Mouse (Mus musculus) mature B cell (primary cell): ENCODE results near the gene Slc25a24.

Experiments used
- in situ Hi-C: fragments of 300-500 bp; cut with MboI; formaldehyde crosslinking; loops from 2 replicates; pipeline ENCODE4 v1.14.3; 2019

Gene Slc25a24

DNA sequence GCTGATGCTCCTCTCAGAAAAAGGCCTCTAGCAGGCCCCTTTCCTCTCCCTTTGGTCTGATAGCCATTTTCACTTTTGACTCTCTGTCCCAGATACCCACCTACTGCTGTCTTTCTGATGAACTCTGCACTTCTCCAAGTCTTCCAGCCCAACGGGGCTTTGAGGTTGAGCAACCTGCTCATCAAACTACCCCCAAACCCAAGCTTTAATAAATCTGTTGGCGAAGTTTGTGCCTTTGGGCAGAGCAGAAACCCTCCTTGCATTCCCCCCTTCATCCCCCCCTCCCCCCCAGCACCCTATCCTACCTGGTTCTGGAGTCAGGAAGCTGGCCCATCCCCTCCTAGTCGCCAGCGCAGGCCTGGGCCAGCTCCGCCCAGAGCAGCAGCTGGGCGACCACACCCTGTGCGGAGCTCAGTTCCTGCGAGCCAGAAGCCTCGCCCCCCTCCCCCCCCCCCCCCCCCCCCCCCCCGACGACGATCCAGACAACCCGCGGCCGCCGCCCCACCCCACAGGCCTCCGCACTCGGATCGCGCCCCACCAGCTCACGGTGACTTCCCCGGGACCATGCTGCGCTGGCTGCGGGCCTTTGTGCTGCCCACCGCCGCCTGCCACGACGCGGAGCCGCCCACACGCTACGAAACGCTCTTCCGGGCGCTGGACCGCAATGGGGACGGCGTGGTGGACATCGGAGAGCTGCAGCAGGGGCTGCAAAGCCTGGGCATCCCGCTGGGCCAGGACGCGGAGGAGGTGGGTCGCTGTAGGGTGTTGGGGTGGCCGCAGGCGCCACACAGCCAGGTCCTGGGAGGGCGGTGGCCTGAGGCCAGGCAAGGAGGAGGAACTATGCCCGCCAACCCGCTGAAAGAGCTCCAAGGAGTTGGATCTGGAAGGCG, at the start of gene Slc25a24:
TSS of gene Slc25a24 (plus strand) at position 509 of the 890 bp plus-strand sequence.
- in situ Hi-C loops = no loop called here

DNA sequence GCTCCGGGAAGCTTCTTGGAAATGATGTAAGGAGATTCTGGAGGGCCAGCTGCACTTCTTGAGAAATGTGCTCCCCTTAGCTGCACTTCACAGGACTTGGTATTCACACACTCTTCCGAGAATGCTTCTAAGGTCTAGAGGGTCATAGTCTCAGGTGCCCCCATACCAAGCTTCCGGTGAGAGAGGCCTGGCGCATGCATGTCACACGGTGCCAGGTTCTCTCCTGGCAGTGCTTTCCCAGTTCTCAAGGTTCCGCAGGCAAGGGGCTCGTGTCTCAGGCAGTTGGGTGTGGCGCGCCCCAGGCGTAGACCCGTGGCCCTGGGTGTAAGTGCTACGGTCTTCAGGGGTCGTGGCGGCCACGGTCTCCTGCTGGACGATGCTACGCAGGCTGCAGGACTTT, 42.8 kb upstream of the Slc25a24 start, which contains the start of gene Slc25a54:
TSS of gene Slc25a54 (plus strand) at position 301 of the 400 bp plus-strand sequence.
- in situ Hi-C loops = no loop called here

DNA sequence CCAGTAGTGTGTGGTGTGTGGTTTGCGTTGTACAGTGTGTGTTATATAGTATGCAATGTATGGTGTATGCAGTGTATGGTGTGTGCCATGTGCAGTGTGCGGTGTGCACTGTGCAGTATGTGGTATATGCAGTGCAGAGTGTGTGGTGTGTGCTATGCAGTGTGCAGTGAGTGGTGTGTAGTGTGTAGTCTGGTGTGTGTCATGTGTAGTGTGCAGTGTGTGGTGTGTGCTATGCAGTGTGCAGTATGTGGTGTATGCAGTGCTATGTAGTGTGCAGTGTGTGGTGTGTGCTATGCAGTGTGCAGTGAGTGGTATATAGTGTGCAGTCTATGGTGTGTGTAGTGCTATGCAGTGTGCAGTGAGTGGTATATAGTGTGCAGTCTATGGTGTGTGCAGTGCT, 38.5 kb upstream of the Slc25a24 start:
- in situ Hi-C loops = no loop called here

DNA sequence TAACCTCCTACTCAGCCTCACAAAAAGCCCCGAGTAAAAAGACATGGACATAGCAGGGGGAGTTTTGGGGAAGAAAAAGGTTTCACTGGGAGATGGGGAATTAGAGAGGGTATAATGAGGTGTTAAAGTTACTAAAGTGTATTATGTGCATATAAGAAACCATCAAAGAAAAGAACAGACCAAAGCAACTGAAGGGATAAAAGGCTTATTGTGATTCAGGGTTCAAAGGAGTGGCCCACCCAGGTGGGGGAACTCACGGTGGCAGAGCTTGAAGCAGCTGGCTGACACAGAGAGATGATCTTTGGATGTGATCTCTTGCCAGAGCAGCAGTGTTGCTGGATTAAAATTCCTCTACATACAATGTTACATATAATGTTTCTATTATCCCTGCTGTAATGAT, 34.5 kb upstream of the Slc25a24 start:
- in situ Hi-C loops = no loop called here

DNA sequence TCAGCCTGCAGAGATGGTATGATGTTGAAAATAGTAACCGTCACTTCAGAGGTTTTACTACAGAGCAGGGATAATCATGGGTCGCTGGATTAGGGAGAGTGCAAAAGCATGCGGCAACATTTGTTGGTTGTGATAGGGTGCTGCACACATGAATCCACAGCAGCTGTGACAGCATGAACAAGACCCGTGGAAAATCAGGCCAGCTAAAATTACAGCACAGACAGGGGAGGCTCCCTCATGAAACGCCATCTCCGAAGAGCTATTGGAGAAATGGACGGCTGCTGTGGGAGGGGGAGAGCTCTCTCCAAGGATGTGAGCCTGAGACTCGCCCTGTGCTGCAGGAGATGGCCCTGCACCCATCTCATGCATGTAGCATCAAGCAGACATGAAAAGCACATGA, 18.2 kb upstream of the Slc25a24 start:
- in situ Hi-C loops = no loop called here

DNA sequence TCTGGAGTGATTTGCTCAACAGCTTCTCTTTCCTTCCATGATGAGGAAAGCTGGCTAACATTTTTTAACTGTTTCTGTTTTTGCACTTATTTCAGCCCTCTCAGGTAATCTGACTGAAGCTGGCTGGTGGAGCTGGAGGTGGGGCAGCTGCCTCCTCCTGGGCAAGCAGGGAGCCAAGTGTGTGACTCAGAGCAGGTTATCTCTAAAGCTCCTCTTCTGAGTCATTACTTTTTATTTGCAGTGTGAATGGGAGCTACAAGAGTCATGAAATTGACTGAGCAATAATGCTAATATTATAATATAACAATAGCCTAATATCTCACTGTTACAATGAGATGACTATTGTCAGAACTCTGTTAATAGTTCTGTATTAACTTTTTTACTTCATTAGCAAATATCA, 5.8 kb upstream of the Slc25a24 start:
- in situ Hi-C loops = no loop called here

DNA sequence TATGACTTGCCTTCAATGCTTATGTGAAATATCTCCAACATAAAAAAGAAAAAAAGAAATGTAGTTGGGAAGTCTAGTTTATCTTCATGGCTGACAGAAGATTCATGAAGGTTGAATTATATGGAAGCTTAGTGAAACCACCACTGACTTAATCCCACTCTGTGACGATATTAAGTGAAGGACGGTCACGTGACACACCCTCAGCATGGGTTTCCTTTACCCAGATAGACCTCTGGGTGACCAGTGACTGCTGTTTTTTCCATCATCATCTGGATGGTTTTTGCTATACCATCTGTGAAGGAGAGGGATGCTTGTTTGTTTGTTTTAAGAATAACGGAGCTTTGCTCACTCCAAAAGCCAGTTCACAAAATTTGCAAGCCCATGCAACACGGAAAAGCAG, 3.4 kb upstream of the Slc25a24 start:
- in situ Hi-C loops = no loop called here

DNA sequence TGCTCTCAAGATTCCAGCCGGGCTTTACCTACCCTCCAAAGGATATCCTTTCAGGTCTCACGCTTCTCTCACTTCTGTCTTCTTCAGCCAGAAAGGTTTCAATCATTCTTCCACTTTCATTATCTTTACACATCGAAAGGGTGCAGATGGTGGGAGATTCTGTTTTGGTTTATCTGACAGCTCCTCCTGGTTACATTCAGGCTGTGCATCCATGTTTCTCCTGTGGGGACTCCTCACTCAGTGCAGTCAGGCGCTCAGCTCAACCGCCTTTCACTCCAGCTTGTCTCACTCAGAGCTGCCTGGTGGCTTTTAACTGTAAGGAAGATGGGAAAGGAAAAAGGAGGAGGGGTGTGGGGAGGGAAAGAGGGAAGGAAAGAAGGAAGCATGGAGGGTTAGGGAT, 3.0 kb upstream of the Slc25a24 start:
- in situ Hi-C loops = no loop called here

DNA sequence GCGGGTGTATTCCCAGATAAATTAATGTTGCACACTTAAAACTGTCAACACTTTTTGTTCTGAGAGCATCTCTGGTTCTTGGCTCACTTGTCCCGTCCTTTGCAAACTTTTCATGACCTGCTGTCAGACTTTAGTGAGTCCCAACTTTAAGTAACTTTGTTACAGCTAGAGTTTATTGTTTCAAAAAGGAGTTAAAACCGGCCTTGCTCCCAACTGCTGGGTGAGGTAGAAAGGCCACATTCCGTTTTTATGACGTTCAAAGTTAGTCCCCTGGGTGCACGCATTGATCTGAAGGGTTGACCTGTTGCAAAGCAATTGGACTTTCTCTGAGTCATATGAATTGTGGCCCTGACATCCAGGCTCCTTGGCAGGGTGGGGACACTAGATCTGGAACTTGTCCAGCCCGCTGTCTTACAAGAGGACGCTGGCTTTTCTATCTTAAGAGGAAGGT, 607 bp downstream of the Slc25a24 start:
- in situ Hi-C loops = no loop called here

DNA sequence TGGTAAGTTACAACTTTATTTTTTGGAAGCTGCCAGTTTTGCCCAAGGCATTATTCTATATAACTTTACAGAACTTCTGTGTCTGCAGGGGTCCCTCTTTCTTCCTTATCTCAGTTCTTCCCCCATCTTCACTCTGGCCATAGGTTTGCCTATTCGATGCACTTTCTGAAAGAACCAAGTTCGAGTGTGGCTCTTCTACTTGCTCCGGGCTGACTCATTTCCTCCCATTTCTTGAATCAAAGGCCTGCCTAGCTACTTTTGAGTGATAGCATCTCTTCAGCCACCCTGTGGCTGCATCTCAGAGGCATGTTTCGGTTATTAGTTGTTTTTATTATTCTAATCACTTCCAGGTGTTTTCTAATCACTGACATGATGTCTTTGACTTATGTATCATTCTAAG, 1.1 kb downstream of the Slc25a24 start:
- in situ Hi-C loops = no loop called here

DNA sequence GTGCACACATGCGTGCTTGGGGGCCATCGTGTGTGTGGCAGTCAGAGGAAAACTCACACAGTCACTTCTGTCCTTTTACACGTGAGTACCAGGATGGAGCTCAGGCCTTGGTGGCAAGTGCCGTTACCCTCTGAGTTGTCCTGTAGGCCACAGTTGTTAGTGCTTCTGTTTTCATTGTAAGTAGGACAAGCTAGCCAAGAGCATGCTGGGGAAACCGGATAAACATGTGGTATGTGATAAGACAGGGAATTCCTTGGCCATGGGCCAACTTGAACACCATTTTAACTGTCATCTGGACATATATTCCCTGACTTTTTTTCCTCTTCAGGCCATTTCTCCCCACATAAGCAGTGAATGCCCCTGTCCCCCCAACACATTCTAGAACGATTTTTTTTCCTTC, 2.6 kb downstream of the Slc25a24 start:
- in situ Hi-C loops = no loop called here

DNA sequence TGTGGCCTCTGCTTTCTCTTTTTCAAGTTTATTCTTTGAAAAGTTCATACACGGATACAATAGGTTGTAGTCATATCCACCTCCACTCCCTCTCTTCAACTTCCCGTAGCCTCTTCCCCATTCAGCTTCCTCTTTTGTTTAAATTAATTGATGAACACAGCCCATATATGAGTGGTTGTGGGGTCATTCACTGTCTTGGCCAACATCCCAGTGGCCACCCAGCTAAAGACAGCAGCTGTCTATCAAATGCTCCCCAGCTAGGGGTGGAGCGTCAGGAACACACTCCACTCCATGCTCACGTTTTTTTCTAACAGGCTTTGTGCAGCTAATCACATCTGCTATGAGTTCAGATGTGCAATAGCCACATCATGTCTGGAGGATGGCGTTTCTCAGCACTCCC, 6.8 kb downstream of the Slc25a24 start:
- in situ Hi-C loops = no loop called here

DNA sequence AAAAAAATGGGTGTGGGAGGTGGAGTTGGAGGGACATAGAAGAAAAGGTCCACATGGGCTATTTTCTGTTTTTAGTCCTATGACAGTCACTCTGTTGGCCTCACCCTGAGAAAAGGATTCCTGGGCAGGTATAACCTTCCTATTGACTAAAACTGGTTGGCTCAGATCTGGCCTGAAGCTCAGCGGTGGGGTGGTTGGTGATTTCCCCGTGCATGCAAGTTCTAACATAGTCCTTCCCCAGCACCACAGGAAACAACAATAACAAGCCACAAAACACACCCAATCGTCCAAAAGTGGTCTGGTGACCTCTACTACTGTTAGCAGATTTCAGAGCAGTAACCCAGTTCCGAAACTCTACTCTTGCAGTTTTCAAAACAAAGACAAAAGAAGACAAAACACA, 10.0 kb downstream of the Slc25a24 start:
- in situ Hi-C loops = no loop called here

DNA sequence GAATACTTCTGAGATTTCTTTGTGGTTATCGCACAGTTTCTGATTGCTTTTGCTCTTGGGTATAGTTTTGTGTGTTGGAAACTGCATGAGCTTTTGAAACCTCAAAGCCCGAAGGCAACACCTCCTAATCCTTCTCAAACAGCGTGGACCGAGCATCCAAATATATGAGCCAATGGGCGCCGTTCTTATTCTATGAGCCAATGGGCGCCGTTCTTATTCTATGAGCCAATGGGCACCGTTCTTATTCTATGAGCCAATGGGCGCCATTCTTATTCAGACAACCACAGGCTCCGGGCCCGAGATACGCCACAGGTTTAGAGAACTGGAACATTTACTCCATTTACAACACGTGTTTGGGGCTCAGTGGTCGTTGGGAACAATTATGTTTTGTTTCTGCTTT, 11.1 kb downstream of the Slc25a24 start:
- in situ Hi-C loops = no loop called here

DNA sequence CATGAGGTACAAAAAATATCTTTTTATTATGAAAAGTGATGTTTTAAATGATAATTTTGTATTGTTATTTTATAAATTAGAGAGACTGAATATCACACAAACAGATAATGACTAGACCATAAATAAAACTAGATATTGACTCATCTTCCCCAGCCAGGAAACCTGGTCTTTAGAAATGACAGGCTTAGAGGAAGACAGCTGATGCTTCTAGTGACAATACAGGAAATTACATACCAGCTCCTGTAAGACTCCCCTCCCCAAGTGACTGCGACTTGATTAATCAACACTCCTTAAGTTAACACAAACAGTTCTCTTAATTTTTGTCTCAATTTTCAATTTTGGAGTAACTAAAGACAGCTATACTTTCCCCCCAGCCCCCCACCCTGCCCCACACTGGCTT, 12.4 kb downstream of the Slc25a24 start:
- in situ Hi-C loops = no loop called here

DNA sequence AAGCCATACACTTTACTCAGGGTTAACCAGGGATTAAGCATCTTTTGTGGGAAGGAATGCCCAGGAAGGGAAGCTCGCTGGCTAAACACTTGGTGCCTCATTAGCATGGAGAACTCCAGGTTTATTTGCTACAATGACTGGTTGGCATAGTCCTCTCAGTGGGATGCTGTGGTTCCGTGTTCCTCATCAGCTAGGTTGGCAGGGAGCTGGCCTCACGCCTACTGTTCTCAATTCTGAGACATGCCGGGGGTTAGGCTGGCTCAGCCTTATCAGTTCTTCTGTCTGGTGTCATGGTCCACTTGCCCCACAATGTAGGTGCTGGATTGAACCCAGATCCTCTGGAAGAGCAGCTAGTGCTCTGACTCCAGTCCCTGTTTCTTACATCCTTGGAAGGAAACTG, 29.6 kb downstream of the Slc25a24 start:
- in situ Hi-C loops = no loop called here

DNA sequence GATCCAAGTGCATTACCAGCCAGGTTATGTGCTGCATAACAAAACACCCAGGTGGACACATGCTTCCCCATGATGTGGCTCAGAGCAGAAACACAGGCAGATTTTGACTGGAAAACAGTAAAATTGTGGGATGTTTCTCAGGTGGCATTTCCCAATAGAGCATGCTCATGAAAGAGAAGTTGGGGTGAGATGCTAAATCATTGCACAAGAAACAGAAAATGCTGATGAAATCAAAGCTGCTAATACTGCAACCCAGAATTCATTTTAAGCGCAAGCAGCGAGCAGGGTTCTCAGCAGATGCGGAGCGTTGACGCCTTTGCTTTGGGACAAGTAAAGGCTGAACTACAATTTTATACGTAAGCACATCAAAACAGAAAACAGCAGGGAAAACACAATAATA, 30.5 kb downstream of the Slc25a24 start:
- in situ Hi-C loops = no loop called here

DNA sequence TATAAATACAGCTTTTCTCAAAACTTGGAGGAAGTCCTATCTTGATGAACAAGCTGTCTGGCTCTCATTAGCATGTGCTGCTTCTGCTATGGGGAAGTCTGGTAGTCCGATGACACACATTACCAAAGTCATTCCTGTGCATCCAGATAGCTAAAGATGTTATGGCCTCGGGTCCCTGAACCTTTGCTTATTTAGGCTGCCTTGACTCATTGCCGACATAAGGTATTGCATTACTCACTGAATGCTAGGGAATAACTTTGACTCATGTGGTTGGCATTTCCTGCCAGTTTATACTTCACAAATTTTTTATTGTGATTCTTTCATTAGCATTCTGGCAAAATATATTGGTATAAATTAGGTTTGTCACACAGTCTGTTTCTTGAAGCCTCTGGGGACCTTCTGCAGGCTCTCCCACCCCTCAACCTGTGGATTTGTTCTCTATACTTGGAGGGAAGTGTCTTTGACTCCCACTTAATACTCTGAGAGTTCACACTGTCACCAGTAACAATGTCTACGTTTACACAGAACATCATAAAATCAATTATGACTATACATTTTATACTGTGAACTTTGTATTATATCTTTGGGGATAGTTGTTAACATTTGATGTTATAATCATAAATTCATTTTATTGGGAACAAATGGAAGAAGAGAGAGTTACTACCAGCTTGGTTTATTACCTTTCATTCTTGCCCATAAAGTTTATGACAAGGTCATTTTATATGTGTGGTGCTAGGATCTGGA, 33.1 kb downstream of the Slc25a24 start:
- in situ Hi-C loops = no loop called here

DNA sequence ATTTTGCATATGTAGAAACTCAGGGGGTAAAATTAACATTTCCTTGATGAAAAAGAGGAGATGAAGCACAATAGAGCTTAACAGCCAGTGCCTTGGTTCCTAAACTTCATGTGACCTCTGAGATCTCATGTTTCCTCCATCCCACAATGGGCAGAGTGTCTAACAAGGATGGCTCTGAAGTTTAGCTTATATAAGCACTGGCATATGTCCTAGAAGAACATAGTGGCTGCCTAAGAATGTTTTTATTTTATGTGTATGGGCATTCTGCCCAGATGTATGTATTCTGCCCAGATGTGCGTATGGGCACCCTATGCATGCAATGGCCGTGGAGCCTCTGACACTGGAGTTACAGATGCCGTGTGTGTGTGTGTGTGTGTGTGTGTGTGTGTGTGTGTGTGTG, 34.5 kb downstream of the Slc25a24 start:
- in situ Hi-C loops = no loop called here

DNA sequence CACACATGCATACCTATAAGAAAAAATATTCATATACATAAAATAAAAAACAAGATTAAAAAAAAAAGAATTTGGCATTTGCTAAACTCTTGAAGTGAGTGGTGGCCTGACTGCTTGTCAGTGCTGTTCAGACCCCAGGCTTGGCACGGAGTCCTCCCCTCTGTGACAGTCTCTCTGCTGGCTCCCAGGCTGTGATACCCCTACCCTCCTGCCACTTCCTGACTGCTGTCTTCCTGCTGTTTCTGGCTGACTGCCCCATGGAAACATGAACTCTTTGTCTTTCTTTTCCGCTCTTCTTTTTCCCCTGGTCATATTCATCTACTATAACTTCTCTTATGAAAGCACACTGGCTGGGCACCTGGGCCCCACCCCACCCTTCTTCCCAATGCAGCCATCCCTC, 41.1 kb downstream of the Slc25a24 start:
- in situ Hi-C loops = no loop called here

DNA sequence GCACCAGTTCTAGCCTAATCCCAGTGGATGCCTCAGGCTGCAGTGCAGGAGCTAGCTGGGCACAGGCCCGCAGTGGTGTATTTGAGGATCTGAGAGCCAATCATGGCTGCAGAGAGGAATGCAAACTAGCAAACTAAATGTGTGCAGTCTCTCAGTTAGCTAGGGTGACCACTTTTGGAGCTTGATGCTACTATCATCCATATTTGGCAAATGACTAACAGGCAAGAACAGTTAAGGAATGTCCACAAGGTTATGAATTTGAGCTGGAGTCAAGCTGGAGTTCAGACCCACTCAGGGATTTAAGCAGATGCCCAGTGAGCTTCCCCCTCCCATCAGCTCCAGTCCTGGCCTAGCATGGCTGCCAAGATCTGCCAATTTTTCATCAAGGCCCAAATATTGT, 41.7 kb downstream of the Slc25a24 start:
- in situ Hi-C loops = no loop called here

DNA sequence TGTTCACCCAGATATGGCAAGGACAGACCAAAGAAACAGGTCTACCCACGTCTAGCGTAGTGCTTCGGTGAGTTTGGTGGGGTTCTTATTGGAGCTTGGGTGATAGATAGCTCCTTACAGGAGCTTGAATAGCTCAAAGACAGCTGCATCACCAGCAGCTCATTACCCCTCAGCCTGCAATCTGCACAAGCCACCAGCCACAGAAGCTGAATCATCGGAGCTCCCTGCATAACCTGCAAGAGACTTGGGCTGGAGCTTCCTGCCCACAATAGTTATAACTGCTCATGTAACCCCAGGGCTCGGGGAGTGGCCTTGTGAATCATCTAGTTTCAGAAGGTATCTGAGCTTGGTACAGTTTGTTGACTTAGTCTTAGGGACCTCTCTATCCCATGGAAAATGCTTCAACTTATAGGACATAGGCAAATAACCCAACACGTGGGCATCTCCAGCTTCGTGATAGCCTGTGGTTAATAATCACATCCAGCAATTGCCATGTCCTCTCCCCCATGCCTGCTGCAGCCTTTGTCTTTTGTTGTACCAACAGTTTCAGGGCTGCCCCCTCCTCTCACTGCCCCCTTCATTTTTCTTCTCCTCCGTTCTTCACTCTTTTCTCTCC, 42.4 kb downstream of the Slc25a24 start:
- in situ Hi-C loops = no loop called here

DNA sequence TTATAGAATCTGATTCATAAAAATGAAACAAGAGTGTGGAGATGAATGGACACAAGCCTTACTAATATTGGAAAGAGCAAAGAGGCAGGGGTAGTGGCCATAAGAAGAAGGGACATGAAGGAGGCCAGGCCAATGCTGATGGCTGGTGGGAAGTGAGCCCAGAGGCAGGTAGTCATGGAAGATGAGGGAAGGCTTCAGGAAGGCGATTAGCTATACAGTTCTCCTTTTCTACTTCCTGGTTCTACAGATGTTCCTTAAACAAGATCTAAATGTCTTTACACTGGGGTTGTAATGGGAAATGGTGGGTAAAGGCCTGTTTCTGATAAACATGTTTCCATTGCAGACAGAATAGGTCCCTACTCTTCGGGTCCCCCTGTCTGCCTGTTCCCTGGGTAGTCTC, 46.2 kb downstream of the Slc25a24 start:
- in situ Hi-C loops = no loop called here
